Mouse (Mus musculus): ENCODE data around the gene Adgrl3.

- no peak for TF ChIP-seq POLR2A (IDR thresholded peaks at IDR 0.05; ENCODE audit: insufficient read depth, low read length)
- TF ChIP-seq CTCF (IDR thresholded peaks at IDR 0.05; ENCODE audit: low read depth, low read length): no peak
These were observed 499.0 kb downstream of the Adgrl3 start for GRCm38 (mm10) chr5:81518720-81519496.
